Mouse (Mus musculus) lung, adult 2 months (tissue): Measurements from ENCODE around the gene Adamts10. TPM values are rescaled to one million over a fixed set of nuclear protein-coding genes. Genes with fewer than 3 reads are reported as not detected.

ENCODE experiments used
- DNase-seq: peaks from one replicate; pipeline ENCODE4 v3.0.0; 2022
- H3K4me1 ChIP-seq: fragments of 200-500 bp; 2 replicates; pipeline ENCODE4 v1.6.1; 2011; ENCODE audit warnings: low read length; ENCODE audit not compliant: control insufficient read depth, insufficient read depth
- H3K4me3 ChIP-seq: fragments of 200-500 bp; replicated peaks from 2 replicates; pipeline ENCODE3; 2011; ENCODE audit warnings: low read depth, mild to moderate bottlenecking, control low read depth, low read length; ENCODE audit errors: extremely low read depth
- CTCF ChIP-seq: fragments of 200-500 bp; IDR thresholded peaks from 2 replicates; pipeline ENCODE4 v1.5.1; 2011; ENCODE audit warnings: mild to moderate bottlenecking, low read length, control low read depth; ENCODE audit not compliant: insufficient read depth
- POLR2A ChIP-seq: fragments of 200-500 bp; IDR thresholded peaks from 2 replicates; pipeline ENCODE4 v1.6.1; 2011; ENCODE audit warnings: low read depth, mild to moderate bottlenecking, control low read depth, low read length, borderline replicate concordance; ENCODE audit errors: extremely low read depth
- WGBS: fragments of 180-500 bp; shearing (Covaris S2); methylation state at CpG from one replicate; pipeline ENCODE4 v1.1.7; 2018; 5-methylcytosine and 5-hydroxymethylcytosine counted together
- polyA plus RNA-seq: library from polyadenylated mRNA; depleted of rRNA; stranded (reverse); fragments of >200 nt; gene quantifications from 2 replicates; pipeline ENCODE4 v1.2.3, GENCODE M21; 2012; rRNA removed

Adamts10 gene
- polyA plus RNA-seq: 252 and 259 TPM in 2 replicates

DNA sequence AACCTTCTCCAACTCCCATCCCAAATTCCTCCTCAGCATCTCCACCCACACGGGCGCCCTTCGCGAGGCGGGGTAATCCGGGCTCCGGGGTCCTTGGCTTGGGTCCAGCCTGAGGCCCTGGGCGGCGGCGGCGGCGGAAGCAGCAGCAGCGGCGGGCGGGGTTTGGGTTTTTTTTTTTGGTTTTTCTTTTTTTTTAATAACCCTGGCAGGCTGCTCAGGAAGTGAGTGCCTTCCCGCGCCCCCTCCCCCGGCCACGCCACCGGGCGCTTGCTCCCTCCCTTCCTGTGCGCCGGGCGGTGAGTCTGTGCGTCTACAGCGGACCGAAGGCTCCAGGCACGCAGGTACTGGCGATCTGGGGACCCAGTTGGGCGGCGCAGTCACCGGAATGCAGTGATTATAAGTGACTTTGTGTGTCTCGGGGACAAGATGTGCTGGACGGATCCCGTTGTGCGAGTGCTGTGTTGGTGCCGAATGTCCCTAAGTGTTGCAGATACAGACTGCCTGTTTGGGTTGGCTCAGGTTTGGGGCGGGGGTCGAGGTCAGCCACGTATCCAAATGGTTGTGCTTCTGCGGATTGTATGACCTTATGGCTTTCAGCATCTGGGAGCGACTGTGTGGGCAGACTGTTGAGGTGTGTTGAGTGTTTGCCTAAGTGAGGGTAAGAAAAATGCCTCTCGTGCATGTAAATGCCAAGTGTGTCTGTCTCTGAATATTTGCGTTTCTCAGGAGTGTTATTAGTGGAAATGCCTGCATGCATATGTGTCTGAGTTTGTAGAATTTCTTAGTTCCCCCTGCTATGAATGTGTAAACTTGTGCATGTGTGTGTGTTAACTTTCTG, at the start of gene Adamts10:
Gene Adamts10, plus strand, starts transcription at position 287 of the 838 bp plus-strand sequence.
- peak within 1 kb of the TSS; percentile 83 for H3K4me3 ChIP-seq
- WGBS: 1% methylated on average over 44 of the region's 44 CpGs

DNA sequence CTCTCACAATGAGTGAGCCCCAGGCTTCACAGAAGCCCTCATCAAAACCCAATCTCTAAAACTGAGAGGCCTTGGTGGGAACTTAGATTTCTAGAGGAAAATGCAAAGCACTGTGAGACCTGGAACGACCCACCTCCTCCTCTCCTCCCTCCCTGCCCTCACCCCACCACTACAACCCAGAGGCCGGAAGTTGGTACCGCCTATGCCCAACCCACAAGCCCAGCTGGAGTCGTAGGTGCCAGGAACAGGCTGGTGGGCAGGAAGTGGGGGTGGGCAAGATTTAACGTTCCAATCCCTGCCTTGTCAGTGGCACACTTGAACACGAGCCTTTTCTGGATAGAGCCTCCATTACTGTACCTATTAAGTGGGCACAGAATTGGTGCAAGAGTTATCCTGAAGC, 40.0 kb upstream of the Adamts10 start:
- no peak for DNase-seq
- no peaks in the 10 kb centered on the region for H3K4me1 ChIP-seq
- no peak overlapping the region for H3K4me3 ChIP-seq
- WGBS: 9% methylated on average over 6 of the region's 6 CpGs
- TF ChIP-seq POLR2A (no peak), CTCF (no peak)

More for the DNA sequence above, at the start of gene Adamts10:
- DNase-seq: peak; percentile 75
- no peaks in the 10 kb centered on the region; the same call in 1 of the 2 replicates for H3K4me1 ChIP-seq
- no peak for TF ChIP-seq CTCF
- TF ChIP-seq POLR2A: peak; percentile 79; the same call in 1 of the 2 replicates

- TF ChIP-seq CTCF: no peak
- TF ChIP-seq POLR2A: no peak
- WGBS: 66% methylated on average over 2 of the region's 2 CpGs
- Histone ChIP-seq H3K4me1 (no peaks in the 10 kb centered on the region), H3K4me3 (no peak overlapping the region)
- DNase-seq: no peak
Observed at GRCm38 (mm10) chr17:33487211-33487610, 36.8 kb upstream of the Adamts10 start.

DNA sequence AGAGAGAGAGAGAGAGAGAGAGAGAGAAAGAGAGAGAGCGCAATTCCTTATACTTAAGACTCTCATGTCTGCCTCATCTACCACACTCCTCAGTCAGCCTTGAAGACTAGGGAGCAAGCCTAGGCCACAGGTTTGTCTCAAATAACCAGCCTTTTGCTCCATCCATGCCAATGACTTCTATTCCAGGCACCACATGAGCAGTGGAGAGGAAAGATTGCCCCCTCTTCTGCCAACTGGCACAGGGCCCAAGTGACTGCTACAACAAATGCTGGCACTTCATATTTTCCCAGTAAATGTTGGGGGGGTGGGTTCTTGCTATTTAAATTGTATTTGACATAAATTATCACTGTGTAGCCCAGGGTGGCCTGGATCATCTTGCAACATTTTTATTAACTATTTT, 36.4 kb upstream of the Adamts10 start:
- 60% methylated on average over 1 of the region's 1 CpGs for WGBS
- Histone ChIP-seq H3K4me1 (no peaks in the 10 kb centered on the region), H3K4me3 (no peak overlapping the region)
- DNase-seq: no peak
- TF ChIP-seq POLR2A: no peak
- TF ChIP-seq CTCF: no peak

GRCm38 (mm10) chr17:33491371-33491770, 32.6 kb upstream of the Adamts10 start:
- TF ChIP-seq POLR2A (no peak), CTCF (no peak)
- Histone ChIP-seq H3K4me1 (no peaks in the 10 kb centered on the region; the same call in 1 of the 2 replicates), H3K4me3 (no peak overlapping the region)
- DNase-seq: no peak
- 98% methylated on average over 2 of the region's 2 CpGs for WGBS

GRCm38 (mm10) chr17:33493065-33493464, 30.9 kb upstream of the Adamts10 start:
- no peak for DNase-seq
- Histone ChIP-seq H3K4me3 (no peak overlapping the region), H3K4me1 (no peaks in the 10 kb centered on the region; the same call in 1 of the 2 replicates)
- WGBS: 72% methylated on average over 6 of the region's 6 CpGs
- peak; percentile 76 for TF ChIP-seq CTCF
- no peak for TF ChIP-seq POLR2A

- Histone ChIP-seq H3K4me3 (no peak overlapping the region), H3K4me1 (no peaks in the 10 kb centered on the region; the same call in 1 of the 2 replicates)
- no peak for DNase-seq
- TF ChIP-seq POLR2A: no peak
- TF ChIP-seq CTCF: no peak
Observed at GRCm38 (mm10) chr17:33494586-33494985, 29.4 kb upstream of the Adamts10 start.

DNA sequence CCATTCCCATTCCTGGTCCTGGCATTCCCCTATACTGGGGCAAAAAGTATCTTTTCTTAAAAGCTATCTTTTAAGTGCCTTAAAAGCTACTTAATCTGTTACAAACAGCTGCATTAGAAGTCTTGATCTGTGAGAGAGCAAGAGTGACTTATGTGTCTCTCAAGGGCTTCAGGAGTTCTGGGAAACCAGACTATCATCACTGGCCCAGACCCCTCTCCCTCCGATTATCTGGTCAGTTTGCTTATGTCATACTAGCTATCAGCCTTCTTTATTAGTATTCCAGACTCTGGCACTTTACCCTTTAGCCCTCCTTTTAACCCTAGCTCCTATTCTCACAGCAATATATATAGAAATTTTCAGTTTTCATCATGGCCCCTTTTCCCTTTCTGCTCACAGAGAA, 25.1 kb upstream of the Adamts10 start:
- no peak for DNase-seq
- Histone ChIP-seq H3K4me1 (peaks cover 10% of the 10 kb centered on the region), H3K4me3 (no peak overlapping the region)
- WGBS: 70% methylated on average over 1 of the region's 1 CpGs
- no peak for TF ChIP-seq CTCF
- TF ChIP-seq POLR2A: no peak

GRCm38 (mm10) chr17:33508386-33508785, 15.6 kb upstream of the Adamts10 start:
- no peak for TF ChIP-seq POLR2A
- no peak for TF ChIP-seq CTCF
- WGBS: 95% methylated on average over 1 of the region's 1 CpGs
- Histone ChIP-seq H3K4me3 (no peak overlapping the region), H3K4me1 (peaks cover 11% of the 10 kb centered on the region)
- no peak for DNase-seq

DNA sequence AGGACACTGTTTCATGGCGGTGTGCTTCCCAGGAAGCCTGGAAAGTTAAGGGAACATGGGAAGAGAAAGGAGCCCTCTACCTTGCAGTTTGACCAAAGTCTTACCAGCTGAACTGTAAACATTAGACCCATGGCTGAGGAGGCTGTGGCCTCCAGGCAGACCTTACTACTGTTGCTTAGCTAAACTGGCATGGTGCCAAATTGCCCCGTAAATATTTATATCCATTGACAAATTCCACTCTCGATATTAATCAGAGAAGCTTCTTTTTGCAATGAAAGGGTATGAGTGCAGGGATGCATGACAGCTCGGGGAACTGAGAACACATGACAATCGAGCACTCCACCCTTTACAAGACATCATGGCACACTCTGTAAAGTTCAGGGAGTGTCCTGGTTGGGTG, 13.8 kb upstream of the Adamts10 start:
- H3K4me1 ChIP-seq: no peaks in the 10 kb centered on the region; the same call in 1 of the 2 replicates
- no peak overlapping the region for H3K4me3 ChIP-seq
- TF ChIP-seq CTCF: no peak
- TF ChIP-seq POLR2A: no peak
- no peak for DNase-seq
- WGBS: 38% methylated on average over 5 of the region's 5 CpGs
